Mouse (Mus musculus) heart, embryonic 10.5 days (tissue): ENCODE data around the gene C130050O18Rik. TPM values are rescaled to one million over a fixed set of nuclear protein-coding genes. Genes with fewer than 3 reads are reported as not detected.

Experiments used
- DNase-seq: peaks from one replicate; pipeline ENCODE4 v3.0.0-alpha.2; 2017; ENCODE audit warnings: low spot score
- H3K27ac ChIP-seq: fragments of 300-500 bp; sonication (generic); 2 replicates; pipeline ENCODE4 v1.5.1; 2016; ENCODE audit warnings: mild to moderate bottlenecking
- H3K27me3 ChIP-seq: fragments of 300-500 bp; sonication (generic); 2 replicates; pipeline ENCODE4 v1.6.1; 2016; ENCODE audit warnings: mild to moderate bottlenecking; ENCODE audit not compliant: poor library complexity, insufficient read depth, severe bottlenecking
- H3K36me3 ChIP-seq: fragments of 300-500 bp; sonication (generic); 2 replicates; pipeline ENCODE4 v1.6.1; 2016; ENCODE audit warnings: mild to moderate bottlenecking, moderate library complexity
- H3K4me1 ChIP-seq: fragments of 300-500 bp; sonication (generic); 2 replicates; pipeline ENCODE4 v1.6.1; 2016; ENCODE audit warnings: mild to moderate bottlenecking
- H3K4me3 ChIP-seq: fragments of 300-500 bp; sonication (generic); 2 replicates; pipeline ENCODE4 v1.5.1; 2016; ENCODE audit warnings: mild to moderate bottlenecking, moderate library complexity
- H3K9me3 ChIP-seq: fragments of 300-500 bp; sonication (generic); 2 replicates; pipeline ENCODE4 v1.6.1; 2016; ENCODE audit warnings: mild to moderate bottlenecking, moderate library complexity
- WGBS: fragments of 180-500 bp; shearing (Covaris S2); methylation state at CpG from one replicate; pipeline ENCODE4 v1.1.7; 2016; 5-methylcytosine and 5-hydroxymethylcytosine counted together
- polyA plus RNA-seq: library from polyadenylated mRNA; unstranded; fragments of >200 nt; fragmentation: Nextera tagmentation; extraction: Ambion mirVana; gene quantifications from 2 replicates; pipeline ENCODE4 v1.2.1, GENCODE M21; 2016

C130050O18Rik gene
- polyA plus RNA-seq, 1 experiment from 2014 or later = 0.45 TPM

DNA sequence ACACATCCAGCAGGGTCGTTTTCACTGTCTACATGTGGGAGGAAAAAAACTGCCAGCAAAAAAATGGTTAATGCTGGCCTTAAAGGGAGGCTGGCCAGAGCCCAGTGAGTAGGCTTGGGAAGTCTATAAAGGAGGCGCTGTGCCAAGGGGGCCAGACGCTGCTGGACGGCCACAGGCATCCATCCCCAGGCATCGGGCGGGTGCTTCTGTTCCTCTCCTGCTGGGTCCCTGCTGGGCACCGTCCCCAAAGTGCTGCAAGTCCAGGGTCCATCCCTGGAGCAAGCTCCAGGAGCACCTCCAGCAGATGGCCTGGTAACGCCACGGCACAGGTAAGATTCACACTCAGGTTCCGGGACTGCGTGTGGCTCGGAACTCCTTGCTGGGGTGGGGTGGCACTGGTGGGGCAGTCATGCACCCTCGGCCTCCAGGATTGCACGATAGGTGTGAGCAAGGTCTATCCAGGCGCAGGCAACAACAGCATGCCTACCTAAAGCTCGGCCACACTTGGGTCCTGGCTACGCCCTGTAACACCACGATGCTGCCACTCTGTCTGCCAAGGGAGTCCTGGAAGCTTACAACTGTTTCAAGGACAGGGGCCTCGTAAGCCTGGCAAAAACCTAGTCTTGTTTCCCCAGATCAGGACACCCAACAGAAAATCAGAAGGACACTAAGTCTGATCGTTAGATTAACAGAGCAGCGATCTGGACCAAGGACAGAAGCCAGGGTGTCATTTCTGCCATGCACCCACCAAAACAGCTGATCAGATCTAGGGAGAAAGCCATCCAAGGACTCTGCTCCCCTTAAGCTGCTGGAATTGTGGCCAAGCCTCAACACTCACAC, 18.2 kb downstream of the C130050O18Rik start, which contains the start of gene Gper1:
Gene Gper1, plus strand, starts transcription at position 126 of the 840 bp plus-strand sequence.
- H3K4me1 ChIP-seq = peaks cover 30% of the 10 kb centered on the region
- H3K9me3 ChIP-seq = no peaks in the 10 kb centered on the region
- 62% methylated on average over 21 of the region's 21 CpGs for WGBS
- peaks cover 85% of the 10 kb centered on the region for H3K27me3 ChIP-seq
- no peak for DNase-seq
- no peak within 1 kb of the TSS for H3K27ac ChIP-seq
- H3K36me3 ChIP-seq = peaks cover 2% of the 10 kb centered on the region; the same call in 1 of the 2 replicates
- H3K4me3 ChIP-seq = peak within 1 kb of the TSS; percentile 19; the same call in 1 of the 2 replicates

DNA sequence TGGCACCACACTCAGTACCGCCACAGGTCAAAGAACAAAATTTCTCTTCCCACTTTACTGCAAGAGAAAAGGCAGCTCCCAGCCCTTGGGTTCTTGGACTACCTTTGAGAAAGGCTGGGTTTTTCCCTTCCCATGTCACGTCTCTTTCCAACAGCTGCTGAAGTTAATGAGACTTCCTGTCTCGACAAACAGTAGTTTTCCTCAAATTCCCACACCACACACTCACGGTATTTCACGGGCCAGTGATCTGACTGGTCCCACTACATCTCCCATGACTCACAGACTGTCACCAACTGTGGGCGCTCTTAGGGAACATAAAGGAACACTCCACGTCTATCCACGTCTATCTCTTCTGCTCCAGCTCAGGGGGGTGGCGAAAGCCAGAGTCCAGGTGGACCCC, 20.1 kb downstream of the C130050O18Rik start:
- Histone ChIP-seq H3K27ac (no peak overlapping the region), H3K4me1 (peaks cover 21% of the 10 kb centered on the region), H3K27me3 (peaks cover 94% of the 10 kb centered on the region), H3K36me3 (peaks cover 2% of the 10 kb centered on the region; the same call in 1 of the 2 replicates), H3K9me3 (no peaks in the 10 kb centered on the region), H3K4me3 (no peak overlapping the region)
- WGBS = 79% methylated on average over 9 of the region's 9 CpGs
- no peak for DNase-seq

GRCm38 (mm10) chr5:139427001-139427400, 21.9 kb downstream of the C130050O18Rik start:
- no peak overlapping the region for H3K27ac ChIP-seq
- 89% methylated on average over 9 of the region's 9 CpGs for WGBS
- H3K4me1 ChIP-seq = peaks cover 18% of the 10 kb centered on the region
- peaks cover 2% of the 10 kb centered on the region; the same call in 1 of the 2 replicates for H3K36me3 ChIP-seq
- no peaks in the 10 kb centered on the region for H3K9me3 ChIP-seq
- DNase-seq = no peak
- H3K4me3 ChIP-seq = no peak overlapping the region
- H3K27me3 ChIP-seq = peaks cover 87% of the 10 kb centered on the region

DNA sequence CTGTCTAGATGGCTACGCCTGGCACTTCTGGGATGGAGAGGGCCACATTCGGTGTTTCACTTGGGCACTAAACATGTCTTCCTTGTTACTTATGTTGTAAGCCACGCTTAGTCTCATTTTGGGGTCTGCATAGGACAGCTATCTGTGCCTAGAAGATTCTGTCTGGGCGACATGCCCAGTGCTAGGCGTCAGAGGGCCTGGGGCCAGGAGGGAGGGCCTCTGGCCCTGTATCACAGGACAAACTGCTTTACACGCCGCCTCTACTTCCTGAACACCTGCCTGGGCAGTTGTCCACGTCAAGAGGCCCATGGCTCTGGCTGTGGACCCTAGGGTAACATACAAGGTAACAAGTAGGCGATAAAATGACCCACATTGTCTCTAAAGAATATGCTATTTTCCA, 22.9 kb downstream of the C130050O18Rik start:
- H3K4me3 ChIP-seq = no peak overlapping the region
- DNase-seq = no peak
- H3K4me1 ChIP-seq = peaks cover 17% of the 10 kb centered on the region
- peaks cover 84% of the 10 kb centered on the region for H3K27me3 ChIP-seq
- peaks cover 2% of the 10 kb centered on the region; the same call in 1 of the 2 replicates for H3K36me3 ChIP-seq
- WGBS = 77% methylated on average over 9 of the region's 9 CpGs
- no peak overlapping the region for H3K27ac ChIP-seq
- H3K9me3 ChIP-seq = no peaks in the 10 kb centered on the region

GRCm38 (mm10) chr5:139429818-139430341, 24.8 kb downstream of the C130050O18Rik start:
- peaks cover 66% of the 10 kb centered on the region for H3K27me3 ChIP-seq
- no peak overlapping the region for H3K27ac ChIP-seq
- peaks cover 12% of the 10 kb centered on the region for H3K4me1 ChIP-seq
- WGBS = 62% methylated on average over 12 of the region's 12 CpGs
- peaks cover 2% of the 10 kb centered on the region; the same call in 1 of the 2 replicates for H3K36me3 ChIP-seq
- no peak for DNase-seq
- H3K4me3 ChIP-seq = no peak overlapping the region
- no peaks in the 10 kb centered on the region for H3K9me3 ChIP-seq

DNA sequence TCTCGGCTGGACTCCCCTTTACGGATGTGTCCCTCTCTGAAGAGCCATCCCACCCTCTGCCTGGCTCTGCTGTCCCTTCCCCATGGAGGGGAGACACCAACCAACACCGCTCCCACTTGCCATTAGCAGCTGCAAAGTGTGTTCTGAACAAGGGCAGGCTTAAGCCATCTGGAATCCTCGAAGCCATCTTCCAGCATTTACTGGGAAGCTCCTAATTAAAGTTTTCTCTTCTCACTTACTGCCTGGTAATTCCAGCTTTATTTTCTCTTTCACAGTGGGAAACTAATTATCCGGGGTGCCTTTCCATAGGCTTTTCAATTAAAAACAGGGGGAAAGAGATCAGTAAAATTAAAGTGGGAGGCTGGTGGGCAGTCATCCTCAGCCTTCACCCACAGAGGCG, 27.3 kb downstream of the C130050O18Rik start:
- 71% methylated on average over 6 of the region's 6 CpGs for WGBS
- Histone ChIP-seq H3K27ac (no peak overlapping the region), H3K4me3 (no peak overlapping the region), H3K27me3 (peaks cover 41% of the 10 kb centered on the region), H3K36me3 (no peaks in the 10 kb centered on the region), H3K9me3 (no peaks in the 10 kb centered on the region), H3K4me1 (peaks cover 9% of the 10 kb centered on the region)
- DNase-seq = no peak

GRCm38 (mm10) chr5:139432747-139433508, 27.8 kb downstream of the C130050O18Rik start:
- H3K4me3 ChIP-seq = no peak overlapping the region
- H3K9me3 ChIP-seq = no peaks in the 10 kb centered on the region
- 79% methylated on average over 7 of the region's 7 CpGs for WGBS
- no peak for DNase-seq
- 0 out of 2 replicates have a peak, but pooled peaks cover 2% of the 10 kb centered on the region for H3K36me3 ChIP-seq
- peaks cover 39% of the 10 kb centered on the region for H3K27me3 ChIP-seq
- no peak overlapping the region for H3K27ac ChIP-seq
- peaks cover 9% of the 10 kb centered on the region for H3K4me1 ChIP-seq

DNA sequence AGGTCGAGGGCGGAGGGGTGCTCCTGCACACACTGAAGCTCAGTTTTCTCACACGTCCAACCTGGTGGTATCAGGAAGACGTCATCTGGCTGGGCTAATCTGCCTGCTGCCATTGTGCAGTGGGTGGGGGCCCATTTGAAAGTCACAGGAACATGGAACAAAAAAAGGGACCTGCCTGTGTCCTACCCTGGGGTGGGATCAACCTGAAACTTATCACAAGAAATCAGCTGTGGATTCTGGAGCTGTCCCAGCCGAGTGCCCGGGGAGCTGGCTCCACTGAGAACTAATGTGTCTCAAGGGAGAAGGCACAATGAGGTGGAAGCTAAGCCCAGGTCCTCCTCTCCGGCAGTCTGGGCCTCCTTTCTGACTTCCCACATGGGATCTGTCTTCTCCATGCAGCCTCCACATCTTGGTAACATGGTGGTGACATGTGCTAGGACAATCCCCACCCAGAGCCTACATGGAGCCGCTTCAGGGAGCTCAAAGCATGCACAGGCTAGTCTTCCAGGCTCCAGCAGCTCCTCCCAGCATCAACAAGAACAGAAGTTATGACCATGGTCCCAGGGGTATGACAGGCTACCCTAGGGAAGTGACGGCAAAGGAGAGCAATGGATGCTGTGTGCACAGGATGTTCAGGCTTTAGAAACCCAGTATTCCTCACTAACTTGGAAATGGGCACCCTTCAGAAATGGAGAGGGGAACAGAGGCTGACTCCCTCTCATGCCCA, 28.9 kb downstream of the C130050O18Rik start:
- 78% methylated on average over 9 of the region's 9 CpGs for WGBS

DNA sequence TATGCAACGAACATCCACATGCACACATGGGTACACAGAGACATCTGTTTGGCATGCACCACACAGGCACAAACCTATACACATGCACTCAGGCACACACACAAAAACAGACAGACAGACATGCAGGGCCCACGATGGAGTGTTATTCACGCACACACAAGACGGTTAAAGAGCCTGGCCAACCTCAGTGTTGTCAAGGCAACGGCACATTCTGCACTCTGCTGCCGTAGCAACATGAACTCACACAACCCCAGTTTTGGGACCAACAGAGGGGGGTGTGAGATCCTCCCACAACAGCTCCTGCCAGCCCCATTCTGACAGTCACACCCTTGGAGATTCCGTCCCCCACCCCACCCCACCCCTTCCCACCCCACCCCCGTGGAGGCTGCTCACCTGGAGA, 29.9 kb downstream of the C130050O18Rik start:
- Histone ChIP-seq H3K27ac (no peak overlapping the region), H3K4me3 (no peak overlapping the region), H3K4me1 (peaks cover 2% of the 10 kb centered on the region), H3K9me3 (no peaks in the 10 kb centered on the region), H3K27me3 (peaks cover 24% of the 10 kb centered on the region), H3K36me3 (0 out of 2 replicates have a peak, but pooled peaks cover 2% of the 10 kb centered on the region)
- DNase-seq = no peak
- 75% methylated on average over 8 of the region's 8 CpGs for WGBS

More for the DNA sequence above, 28.9 kb downstream of the C130050O18Rik start:
- Histone ChIP-seq H3K9me3 (no peaks in the 10 kb centered on the region), H3K36me3 (0 out of 2 replicates have a peak, but pooled peaks cover 2% of the 10 kb centered on the region), H3K4me1 (peaks cover 9% of the 10 kb centered on the region), H3K27me3 (peaks cover 33% of the 10 kb centered on the region), H3K4me3 (no peak overlapping the region), H3K27ac (0 out of 2 replicates have a peak overlapping the region, but pooled peaks have one; percentile 11)
- no peak for DNase-seq

- H3K27me3 ChIP-seq = peaks cover 13% of the 10 kb centered on the region
- H3K27ac ChIP-seq = no peak overlapping the region
- 0 out of 2 replicates have a peak, but pooled peaks cover 2% of the 10 kb centered on the region for H3K36me3 ChIP-seq
- H3K9me3 ChIP-seq = no peaks in the 10 kb centered on the region
- H3K4me1 ChIP-seq = peaks cover 15% of the 10 kb centered on the region
- no peak for DNase-seq
- no peak overlapping the region for H3K4me3 ChIP-seq
- WGBS = 92% methylated on average over 4 of the region's 4 CpGs
These were observed 32.7 kb downstream of the C130050O18Rik start for GRCm38 (mm10) chr5:139437769-139438168.

- Histone ChIP-seq H3K27me3 (peaks cover 12% of the 10 kb centered on the region; the same call in 1 of the 2 replicates), H3K9me3 (no peaks in the 10 kb centered on the region), H3K4me1 (peaks cover 15% of the 10 kb centered on the region), H3K36me3 (0 out of 2 replicates have a peak, but pooled peaks cover 2% of the 10 kb centered on the region), H3K27ac (no peak overlapping the region), H3K4me3 (no peak overlapping the region)
- no peak for DNase-seq
- 86% methylated on average over 12 of the region's 12 CpGs for whole genome bisulfite sequencing
These were observed 33.4 kb downstream of the C130050O18Rik start for GRCm38 (mm10) chr5:139438440-139438839.

- 86% methylated on average over 5 of the region's 5 CpGs for WGBS
- H3K36me3 ChIP-seq = 0 out of 2 replicates have a peak, but pooled peaks cover 2% of the 10 kb centered on the region
- H3K4me3 ChIP-seq = no peak overlapping the region
- no peak for DNase-seq
- peaks cover 15% of the 10 kb centered on the region for H3K4me1 ChIP-seq
- no peaks in the 10 kb centered on the region for H3K9me3 ChIP-seq
- H3K27ac ChIP-seq = no peak overlapping the region
- H3K27me3 ChIP-seq = peaks cover 12% of the 10 kb centered on the region; the same call in 1 of the 2 replicates
These were observed 35.4 kb downstream of the C130050O18Rik start for GRCm38 (mm10) chr5:139440451-139440850.
